Mouse (Mus musculus): ENCODE results near the gene Mcf2l.

- TF ChIP-seq POLR2A (IDR thresholded peaks at IDR 0.05; ENCODE audit: control insufficient read depth, extremely low read depth, insufficient read depth, low read length, poor library complexity) (no peak), CTCF (IDR thresholded peaks at IDR 0.05; ENCODE audit: borderline replicate concordance, control insufficient read depth, extremely low read depth, insufficient read depth, low read length, poor library complexity) (no peak)
These were observed 58.9 kb downstream of the Mcf2l start for GRCm38 (mm10) chr8:12932520-12932919.

Measured in thymus, adult 2 months (tissue).